Mouse (Mus musculus) brain, embryonic 18.5 days (tissue): Measurements from ENCODE around the gene Kirrel.

Experiments
- DNase-seq: peaks from one replicate; pipeline ENCODE4 v3.0.0-alpha.2; 2012; ENCODE audit warnings: low read depth, low spot score

Kirrel gene

DNA sequence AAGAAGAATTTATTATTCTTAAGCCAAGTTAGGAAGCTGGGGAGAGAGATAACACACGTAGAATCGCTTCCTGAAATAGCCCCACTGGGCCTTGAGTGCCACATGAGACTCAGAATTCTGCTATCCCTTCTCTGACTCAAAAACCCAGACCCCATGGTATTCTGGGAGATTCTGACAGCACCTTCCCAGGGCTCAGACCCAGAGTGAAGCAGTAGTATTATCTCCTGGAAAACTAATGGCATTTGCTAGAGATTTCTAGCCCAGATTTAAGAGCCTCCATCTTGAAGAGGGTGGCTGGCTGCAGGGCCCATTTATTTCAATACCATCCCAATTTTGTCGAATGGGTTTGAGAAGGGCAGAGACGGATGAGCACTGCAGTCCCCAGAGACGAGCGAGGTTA is 6.9 kb downstream of the Kirrel start:
- DNase-seq = no peak

DNA sequence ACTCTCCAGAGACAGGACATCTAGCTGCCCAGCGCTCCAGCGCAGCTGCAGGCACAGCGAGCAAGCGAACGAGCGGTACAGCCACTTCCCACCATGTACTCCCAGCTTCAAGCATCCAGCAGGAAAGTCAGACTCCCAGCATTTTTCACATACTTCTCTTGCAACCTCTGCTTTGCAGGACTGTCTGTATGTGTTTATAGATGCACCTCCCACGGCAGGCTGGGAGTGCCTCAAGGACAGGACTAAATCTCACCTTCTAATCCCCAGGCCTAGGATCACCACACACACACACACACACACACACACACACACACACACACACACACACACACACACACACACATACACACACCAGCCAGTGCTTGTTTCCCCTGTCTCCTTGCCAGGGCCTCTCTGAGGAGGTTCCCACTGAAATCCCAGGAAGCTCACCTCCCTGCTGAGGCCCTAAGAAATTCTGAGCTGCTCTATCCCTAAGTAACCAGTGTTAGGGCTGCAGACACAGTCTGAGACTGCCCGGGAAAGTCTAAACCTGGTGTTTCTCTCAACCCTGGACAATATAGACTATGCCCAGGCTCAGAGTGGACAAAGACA is 9.2 kb downstream of the Kirrel start:
- DNase-seq = no peak

DNA sequence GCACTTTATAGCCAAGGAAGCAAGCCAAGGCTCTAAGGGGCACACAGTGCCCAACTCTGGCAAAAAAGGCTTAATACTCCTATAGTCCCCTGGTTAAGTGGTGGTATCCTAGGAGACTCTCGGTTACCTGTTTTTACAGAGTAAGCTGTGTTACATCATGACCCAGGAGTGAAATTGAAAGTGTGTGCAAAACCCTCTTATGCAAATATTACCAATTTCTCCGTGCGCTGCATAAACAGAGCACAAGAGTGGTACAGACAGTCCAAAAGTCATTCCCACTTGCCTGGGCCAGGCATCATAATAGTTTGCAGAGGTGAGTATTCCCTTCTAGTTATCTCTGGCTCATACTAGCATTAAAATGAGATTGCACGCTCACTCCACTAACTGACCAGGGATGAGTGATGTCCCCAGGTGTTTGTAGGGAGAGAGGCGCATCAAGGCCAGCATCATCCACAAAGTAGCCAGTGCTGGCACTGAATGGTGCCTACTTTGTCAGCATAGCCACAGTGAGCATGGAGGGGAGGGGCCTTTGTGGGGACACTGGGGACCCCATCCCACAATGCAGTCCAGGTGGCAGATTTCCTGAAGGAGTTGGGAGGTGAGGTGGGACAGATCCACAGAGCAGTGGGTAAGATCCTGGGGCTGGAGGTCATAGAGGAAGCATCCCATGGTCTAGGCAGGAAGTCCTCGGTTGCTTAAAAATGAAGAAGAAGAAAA is 10.3 kb downstream of the Kirrel start:
- DNase-seq = no peak

DNA sequence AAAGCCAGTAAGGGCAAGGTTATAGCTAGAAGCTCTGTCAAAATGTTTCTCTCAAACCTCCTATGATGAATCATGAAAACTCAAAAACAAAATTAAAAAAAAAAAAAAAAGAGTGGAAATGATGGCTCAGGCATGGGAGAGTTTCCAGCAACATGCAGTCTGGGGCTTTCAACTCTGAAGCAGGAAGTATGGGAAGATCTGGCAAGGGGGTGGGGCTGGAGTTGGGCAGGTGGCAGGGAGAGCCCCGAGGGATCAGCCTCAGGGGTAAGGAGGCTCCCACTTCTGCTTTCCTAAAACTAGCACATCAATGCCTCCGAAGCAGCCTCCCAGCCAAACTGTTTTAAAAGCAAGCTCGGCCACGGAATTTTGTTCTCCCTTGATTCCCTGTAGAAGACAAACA is 11.4 kb downstream of the Kirrel start:
- DNase-seq = no peak

DNA sequence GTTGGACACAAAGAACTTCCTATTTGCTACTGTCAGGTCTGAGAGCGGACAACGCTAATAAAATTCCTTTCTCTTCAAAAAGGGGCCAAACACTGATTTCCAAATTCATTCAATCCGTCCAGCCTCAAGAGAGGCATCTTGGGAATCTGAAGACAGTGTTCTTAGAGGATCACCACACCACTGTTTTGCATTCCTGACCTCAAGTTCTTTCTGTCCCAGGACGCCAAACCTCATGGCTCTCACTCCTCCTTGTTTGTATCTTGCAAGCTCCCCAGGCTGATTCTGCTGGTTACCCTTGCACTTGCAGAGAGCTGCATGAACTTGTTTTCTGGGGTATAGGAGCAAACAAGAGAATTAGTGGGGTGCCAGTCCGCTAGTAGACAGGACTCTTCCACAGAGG is 12.2 kb downstream of the Kirrel start:
- no peak for DNase-seq

DNA sequence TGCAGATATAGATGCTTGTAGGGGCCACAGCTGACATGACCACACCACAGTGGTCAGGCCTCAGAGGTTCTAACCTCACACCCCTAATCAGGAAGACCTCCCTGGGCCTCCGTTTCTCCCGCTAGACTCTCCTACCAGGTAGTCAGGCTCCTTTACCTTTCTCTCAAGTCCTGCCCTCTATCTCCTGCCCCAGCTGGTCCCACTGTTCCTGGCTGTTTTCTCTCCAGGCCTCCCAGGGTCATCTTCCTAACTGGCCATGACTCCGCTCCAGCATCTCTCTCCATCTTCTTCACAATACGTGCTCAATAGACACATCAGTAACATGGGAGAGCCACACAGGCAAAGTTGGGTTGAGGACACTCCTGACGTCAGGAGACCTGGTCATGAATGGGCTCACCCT is 12.9 kb downstream of the Kirrel start:
- DNase-seq = no peak

DNA sequence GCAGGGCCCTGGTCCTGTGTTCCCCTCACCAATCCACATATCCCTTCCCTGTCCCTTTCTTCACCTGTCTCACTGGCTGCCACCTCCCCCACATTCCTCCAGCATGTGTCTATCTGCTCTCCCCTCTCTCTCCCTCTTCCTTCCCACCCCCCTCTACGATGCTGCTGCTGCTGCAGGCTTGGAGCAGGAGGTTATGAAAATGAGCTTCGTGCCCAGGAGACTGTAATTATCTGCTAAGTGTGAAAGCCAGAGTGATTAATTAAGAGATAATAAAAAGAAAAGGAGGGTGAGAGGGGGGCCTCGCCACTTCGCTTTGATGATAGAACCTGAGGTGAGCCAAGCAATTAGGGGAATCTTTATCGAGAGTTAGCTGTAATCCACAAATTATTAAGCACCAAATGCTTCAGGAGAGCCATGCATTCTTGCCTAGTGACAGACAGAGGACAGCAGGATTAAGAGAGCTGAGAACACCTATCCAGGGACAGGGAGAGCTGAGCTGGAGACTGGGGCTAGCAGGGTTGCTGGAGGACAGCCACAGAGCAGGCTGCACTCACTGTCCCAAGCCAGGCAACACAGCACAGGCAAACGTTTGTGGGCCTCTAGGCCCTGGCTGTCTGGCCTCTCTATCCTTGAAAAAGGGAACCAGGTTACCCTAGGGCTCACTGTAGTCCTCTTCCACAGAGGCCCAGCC is 13.6 kb downstream of the Kirrel start:
- no peak for DNase-seq

DNA sequence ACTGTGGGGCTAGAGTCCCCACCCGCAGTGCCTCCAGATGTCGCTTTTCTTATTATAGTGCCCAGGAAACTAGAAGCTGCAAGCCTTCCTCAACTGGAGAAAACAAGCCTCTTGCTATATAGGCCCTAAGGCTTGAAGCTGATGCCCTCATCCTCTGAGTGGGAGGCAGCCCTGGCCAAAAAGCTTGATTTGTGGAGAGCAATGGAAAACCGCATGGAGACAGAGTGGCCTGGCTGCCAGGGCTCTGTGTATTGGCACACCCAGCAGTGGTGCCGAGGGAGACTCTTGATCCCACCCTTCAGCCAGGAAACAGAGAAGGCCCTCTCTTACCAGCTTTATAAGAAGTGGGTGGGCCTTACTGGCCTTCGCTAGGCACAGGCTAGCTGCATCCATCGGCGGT is 15.4 kb downstream of the Kirrel start:
- no peak for DNase-seq

DNA sequence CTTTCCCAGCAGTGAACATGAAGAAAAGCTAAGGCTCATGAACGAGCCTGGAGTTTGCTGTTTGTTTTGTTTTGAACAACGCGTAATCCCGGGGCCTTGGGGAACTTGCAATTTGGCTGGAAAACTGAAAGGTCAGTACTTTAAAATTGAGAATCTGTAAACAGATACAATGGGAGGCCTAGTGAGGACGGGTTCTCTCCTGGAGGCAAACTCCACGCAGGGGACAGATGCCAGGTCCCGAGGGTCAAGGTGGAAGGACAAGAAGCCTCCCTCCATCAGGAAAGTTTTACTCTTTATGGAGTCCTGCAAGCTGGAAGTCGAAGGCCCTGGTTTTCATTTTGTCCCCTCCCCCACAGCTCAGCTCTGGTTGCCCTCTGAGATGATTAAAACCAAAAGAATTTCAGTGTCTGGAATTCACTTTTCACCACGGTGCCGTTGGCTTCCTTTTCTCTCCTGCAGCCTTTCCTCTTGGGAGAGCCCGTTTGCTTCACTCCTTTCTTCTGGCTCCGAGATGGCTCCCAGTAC is 16.7 kb downstream of the Kirrel start:
- no peak for DNase-seq

DNA sequence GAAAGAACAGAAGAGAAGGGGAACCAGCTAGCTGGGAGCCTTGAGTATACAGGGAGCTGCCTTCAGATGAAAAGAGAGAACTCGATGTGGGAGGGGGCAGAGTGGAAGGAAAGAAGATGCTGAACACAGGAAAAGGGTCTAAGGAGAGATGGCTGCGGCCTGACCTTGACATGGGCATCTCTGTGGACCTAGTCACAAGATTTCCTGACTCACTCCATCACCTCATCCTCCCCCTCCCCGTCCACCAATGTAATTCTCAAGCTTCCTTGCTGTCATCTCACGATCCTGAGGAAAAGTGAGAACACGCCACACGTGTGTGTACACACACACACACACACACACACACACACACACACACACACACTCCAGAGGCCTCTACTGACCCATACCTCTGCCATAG is 17.2 kb downstream of the Kirrel start:
- DNase-seq = no peak

DNA sequence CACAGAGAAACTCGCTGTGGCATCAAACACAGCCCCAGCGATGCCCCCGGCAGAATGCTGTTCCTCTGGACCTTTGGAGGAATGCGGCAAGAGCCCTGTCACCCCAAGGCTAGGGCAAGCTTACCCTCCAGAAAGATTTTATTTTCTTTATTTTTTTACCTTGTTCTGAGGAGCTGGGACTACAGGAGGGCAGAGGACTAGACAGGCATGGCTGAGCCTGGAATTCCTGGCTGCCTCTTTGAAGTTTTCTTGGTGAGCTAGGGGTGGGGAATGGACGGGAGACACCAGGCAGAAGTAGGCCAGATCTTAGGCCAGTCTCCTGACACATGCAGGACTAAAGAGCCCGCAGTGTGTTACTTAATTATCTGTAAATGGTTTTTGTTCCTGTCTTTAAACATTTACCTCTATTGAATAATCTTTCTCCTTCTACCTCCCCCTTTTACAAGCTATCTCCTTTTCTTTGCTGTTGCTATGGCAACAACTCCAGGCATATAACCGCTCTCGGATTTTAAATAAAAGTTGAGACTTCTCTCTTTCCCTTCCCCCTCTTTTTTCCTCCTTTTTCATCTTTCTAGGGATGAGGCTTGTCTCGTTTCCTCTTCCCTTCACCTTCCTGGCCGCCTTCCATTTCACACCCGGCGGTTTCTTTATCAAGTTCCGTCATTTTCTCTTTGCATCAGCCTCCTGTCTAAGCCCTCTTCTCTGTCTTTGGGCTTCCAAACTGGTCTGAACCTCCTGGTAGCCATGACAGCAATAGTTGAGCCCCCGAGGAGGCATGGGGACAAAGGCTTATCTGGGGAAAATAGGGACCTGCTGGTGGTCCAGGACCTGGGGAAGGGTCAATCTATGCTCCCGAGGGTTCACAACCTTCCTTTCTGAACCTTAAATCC is 19.9 kb downstream of the Kirrel start:
- DNase-seq = no peak

DNA sequence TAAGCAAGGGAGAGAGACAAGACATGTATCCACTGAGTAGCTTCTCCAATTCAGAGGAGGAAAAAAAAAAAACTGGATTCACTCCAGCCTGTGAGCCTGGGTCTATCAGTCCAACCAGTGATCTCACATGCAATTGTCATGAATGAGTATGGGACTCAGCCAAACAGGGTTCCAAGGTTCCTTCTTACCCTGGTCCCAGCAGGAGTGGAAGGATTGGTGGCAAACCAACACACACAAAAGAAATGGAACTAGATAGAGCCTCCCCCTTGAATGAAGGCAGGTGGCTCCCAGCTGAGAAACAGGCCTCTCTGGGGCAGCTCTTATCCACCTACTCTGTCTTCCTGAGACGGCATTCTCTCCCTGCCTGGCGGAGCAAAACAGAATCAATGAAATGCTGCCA is 21.5 kb downstream of the Kirrel start:
- DNase-seq = no peak

DNA sequence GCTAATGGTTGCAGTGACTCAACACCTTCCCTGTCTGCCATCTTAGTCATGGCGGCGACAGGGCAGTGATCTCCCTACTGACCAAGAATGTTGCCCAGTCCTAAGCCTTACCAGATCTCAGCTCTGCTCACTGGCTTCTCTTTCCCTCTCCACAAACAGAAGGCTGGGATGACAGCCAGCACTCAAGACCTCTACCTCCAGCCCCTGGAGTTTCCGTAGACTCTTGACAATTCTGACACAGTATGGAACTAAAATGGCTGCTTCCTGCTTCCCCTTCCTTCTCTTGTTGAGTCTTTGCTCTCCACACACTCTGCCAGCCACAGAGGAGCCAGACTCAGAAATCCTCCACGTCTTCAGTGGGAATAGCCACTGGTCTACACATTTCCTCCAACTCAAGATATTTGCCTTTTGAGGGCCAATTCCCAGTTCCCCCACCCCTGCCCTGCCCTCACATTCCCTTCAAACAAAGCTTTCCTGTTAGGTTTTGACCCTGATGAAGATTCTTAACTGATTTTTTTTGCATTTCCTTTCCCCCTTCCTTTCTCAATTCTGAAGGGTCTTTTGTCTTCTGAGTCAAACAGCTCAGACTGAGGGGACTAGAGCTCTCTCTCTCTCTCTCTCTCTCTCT is 22.3 kb downstream of the Kirrel start:
- DNase-seq = no peak

DNA sequence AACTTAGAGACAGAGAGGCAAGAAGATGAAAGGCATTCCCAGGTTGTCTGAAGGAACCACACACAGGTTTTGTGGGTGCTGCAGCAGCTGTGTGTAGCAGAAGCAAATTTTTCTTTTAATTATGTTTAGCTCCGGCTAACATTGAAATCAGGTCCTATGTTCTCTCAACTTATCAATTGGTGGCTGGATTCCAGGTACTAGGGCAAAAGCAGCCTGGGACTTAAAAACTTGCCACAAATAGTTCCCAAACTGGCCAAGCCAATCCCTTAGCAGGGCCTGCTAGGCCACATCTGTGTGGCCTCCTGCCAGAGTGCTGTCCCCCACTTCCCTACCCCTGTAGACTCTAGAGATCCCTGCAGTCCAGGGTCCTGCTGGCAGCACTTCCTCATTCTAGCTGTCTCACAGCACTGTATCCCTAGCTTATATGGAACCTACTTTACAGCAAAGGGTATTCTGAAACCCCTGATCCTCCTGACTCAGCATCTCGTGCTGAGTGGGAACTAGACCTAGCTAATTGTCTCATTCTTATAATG is 23.2 kb downstream of the Kirrel start:
- no peak for DNase-seq

DNA sequence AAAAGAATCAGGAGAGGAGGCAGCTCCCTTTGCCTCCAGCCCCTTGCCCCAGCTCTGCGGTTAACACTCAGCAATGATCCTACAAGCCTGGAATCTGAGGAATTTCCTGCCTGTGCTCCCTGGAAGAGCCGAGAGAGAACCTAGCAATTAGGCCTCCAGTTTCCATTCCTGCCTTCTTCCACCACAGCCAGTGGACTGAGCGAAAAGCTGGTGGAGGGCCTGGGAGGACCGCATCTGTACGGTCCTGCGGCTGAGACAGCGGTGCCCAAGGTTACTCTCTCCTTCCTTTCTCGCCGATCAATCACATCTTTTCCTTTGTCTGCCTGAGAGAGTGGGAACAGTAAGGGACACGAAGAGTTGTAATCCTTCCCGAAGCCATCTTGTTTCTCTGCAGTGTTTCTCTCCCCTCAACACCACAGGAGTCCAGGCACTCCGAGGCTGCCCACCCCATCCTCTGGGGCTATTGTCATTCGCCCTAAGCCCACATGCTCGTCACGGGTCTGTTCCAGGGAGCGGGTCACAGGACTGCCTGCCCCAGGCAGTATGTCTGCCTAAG is 23.8 kb downstream of the Kirrel start:
- DNase-seq = no peak

DNA sequence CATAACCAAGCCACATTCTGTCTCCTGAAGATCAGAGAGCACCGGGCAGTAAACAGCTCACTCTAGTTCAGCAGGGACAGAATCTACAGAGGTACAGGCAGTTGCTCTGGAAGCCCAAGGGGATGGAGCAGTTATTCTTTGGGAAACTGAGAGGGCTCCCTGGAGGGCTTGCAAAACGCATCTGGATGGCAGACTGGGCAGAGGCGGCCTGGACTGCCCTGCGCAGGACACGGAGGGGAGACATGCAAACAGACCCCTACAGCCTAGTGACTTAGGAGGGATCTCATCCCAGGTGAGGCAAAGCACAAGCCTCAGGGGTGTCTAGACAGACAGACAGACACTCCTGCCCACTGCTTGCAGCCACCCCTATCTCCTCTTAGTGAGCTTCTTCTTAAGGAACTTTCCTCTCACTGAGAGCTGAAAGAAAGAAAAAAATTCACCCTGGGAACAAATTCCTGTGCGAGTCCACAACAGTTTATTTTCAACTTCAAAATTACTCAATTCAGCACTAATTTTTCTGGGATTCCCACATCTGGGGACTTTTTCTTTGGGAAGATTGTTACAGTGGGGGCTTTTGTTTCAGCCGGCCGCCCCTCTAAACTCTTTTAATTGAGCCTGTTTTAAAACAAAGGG is 24.4 kb downstream of the Kirrel start:
- DNase-seq = no peak

DNA sequence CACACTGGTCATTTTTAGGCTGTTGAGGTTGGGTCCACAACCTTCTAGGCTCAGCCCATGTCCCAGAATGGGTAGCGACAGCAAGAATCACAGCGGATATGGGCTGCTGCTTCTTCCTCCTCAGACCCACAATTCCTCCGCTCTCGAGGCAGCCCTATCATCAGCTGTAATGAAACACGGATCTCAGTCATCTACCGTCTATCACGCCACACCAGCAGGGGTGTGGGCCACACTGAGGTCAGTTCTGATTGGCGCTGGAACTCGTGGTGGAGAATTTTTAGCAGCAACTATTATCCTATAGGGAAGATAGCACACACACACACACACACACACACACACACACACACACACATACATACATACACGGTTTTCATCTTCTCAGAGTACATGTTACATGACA is 25.1 kb downstream of the Kirrel start:
- DNase-seq = no peak

DNA sequence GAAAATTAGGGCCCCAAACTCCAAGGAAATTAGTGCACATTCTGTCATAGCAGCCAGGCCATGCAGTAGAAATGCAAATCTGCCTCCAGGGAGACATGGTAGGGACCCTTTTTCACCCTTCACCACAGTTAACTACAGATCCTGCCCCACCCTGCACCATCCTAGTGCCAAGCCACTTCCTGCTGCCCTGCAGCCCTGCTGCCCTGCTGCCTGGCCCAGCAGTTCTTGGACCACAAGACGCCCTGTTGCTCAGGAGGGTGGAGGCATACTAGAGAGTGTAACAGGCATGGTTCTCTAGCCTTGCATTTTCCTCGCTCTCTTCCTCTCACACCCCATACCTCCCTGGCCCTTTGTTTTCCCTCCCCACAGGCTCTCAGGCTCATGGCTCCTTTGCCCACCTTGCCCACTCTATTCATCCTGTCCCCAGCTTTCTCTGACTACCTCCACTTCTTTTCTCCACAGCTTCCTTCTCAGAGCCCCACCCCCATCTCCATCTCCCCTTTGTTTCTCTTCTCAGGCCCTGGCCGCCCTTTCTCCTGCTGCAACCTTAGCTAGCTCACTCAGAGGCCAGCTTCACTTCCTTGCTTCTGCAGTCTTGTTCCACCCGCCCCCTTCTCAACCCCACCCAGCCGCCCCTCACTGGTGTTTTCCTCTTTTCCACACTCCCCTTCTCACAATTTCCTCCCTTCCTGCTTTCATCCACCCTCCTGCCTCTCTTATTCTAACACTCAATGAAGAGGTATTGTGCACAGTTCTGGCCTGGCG is 29.9 kb downstream of the Kirrel start:
- no peak for DNase-seq

DNA sequence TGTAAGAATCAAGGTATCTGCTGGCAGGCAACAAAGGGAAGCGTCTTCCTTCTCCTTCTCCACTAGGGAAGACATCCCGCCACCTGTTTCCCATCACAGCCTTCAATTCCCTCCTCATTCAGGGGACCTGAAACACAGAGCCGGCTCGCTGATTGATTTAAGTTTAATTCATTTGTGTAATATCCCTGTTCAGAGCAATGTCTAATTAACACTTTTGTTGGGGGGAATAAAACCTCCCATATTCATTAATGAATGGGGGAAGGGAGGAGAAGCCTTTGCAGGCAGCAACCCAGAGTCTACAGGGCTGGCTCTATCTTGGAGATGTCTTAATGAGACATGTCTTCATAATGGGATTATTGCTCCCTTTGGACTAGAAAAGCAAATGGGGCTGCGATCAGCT is 34.3 kb downstream of the Kirrel start:
- no peak for DNase-seq

DNA sequence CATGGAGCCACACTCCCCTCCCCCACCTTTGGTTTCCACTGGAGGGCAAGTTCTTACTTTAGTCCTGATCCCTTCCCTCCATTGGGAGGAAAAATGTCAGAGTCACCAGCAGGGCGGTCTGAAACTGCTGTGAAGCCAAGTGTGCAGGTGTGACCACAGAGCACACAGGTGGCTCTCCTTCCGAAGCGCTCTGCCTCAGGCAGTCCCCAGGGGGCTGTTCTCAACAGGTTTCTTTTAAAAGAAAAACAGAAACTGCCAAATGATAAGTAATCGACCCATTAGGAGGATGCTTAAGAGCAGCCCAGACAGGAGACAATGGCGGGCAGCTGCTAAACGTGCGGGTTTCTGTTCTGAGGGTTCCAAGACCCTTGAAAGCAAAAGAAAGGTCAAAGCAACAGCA is 37.8 kb downstream of the Kirrel start:
- no peak for DNase-seq
